Comparison of ENCODE assay signal across 11 mouse cellular contexts in genomic region chr9:118622376-118623166, GRCm38 (mm10). TPM values are rescaled to one million over a fixed set of nuclear protein-coding genes. Genes with fewer than 3 reads are reported as not detected.
DNase-seq lines count a peak whose midpoint lies in the region; ATAC-seq lines count a peak whose summit lies in the region.
"Had no signal": no experiment of that assay in that cellular context is flagged by ENCODE, and none has a peak within 500 bp of the region (broad histone marks: within the 10 kb centered on the region; RNA-seq: fewer than 3 reads in every experiment).

No protein-coding gene starts in this region.

- no peak overlapping the region for H3K4me3 ChIP-seq in kidney, embryonic 14.5 days (ENCODE audit: low read length)
- no peak overlapping the region for H3K4me3 ChIP-seq in forebrain, embryonic 14.5 days (ENCODE audit: low read depth, low read length)
- H3K4me3 ChIP-seq: embryonic facial prominence, embryonic 15.5 days; hindbrain, embryonic 15.5 days had no signal

- no peak overlapping the region for H3K27ac ChIP-seq in kidney, embryonic 14.5 days (ENCODE audit: low read depth, low read length)
- H3K27ac ChIP-seq in forebrain, embryonic 14.5 days (ENCODE audit: low read depth, low read length) = no peak overlapping the region
- H3K27ac ChIP-seq: embryonic facial prominence, embryonic 15.5 days; hindbrain, embryonic 15.5 days; liver, embryonic 14.5 days had no signal

- no peaks in the 10 kb centered on the region for H3K9me3 ChIP-seq in kidney, embryonic 14.5 days (ENCODE audit: control insufficient read depth, low read length)
- no peaks in the 10 kb centered on the region for H3K9me3 ChIP-seq in forebrain, embryonic 14.5 days (replicated peaks; ENCODE audit: control insufficient read depth, low read length)
- H3K9me3 ChIP-seq: embryonic facial prominence, embryonic 15.5 days; hindbrain, embryonic 15.5 days had no signal

- ATAC-seq in kidney, embryonic 14.5 days (ENCODE audit: low FRiP score, low TSS enrichment) = no peak
- ATAC-seq in megakaryocyte progenitor cell, adult 5-6 weeks (replicated peaks; ENCODE audit: poor library complexity) = no peak
- no peak for ATAC-seq in forebrain, embryonic 14.5 days

- peaks cover 5% of the 10 kb centered on the region; the same call in 1 of the 2 replicates for H3K36me3 ChIP-seq in kidney, embryonic 14.5 days (ENCODE audit: control insufficient read depth, insufficient read depth, low read length)
- no peaks in the 10 kb centered on the region for H3K36me3 ChIP-seq in forebrain, embryonic 14.5 days (ENCODE audit: control insufficient read depth, insufficient read depth, low read length)
- H3K36me3 ChIP-seq: hindbrain, embryonic 15.5 days had no signal

- no peaks in the 10 kb centered on the region for H3K27me3 ChIP-seq in kidney, embryonic 14.5 days (ENCODE audit: control insufficient read depth, insufficient read depth, low read length)
- H3K27me3 ChIP-seq in forebrain, embryonic 14.5 days (replicated peaks; ENCODE audit: control insufficient read depth, insufficient read depth, low read length) = no peaks in the 10 kb centered on the region
- H3K27me3 ChIP-seq: embryonic facial prominence, embryonic 15.5 days; hindbrain, embryonic 15.5 days had no signal

- 80% methylated on average over 18 of the region's 18 CpGs for WGBS in kidney, embryonic 14.5 days
- 86% methylated on average over 18 of the region's 18 CpGs for WGBS in forebrain, embryonic 14.5 days

- peaks cover 32% of the 10 kb centered on the region for H3K4me1 ChIP-seq in kidney, embryonic 14.5 days (ENCODE audit: control insufficient read depth, insufficient read depth, low read length)
- peaks cover 8% of the 10 kb centered on the region for H3K4me1 ChIP-seq in forebrain, embryonic 14.5 days (ENCODE audit: control insufficient read depth, insufficient read depth, low read length)
- H3K4me1 ChIP-seq: hindbrain, embryonic 15.5 days had no signal

- H3K9ac ChIP-seq in kidney, embryonic 14.5 days (ENCODE audit: low read depth, low read length) = no peak overlapping the region
- no peak overlapping the region for H3K9ac ChIP-seq in forebrain, embryonic 14.5 days (ENCODE audit: low read length)
- H3K9ac ChIP-seq: embryonic facial prominence, embryonic 15.5 days; hindbrain, embryonic 15.5 days; liver, embryonic 14.5 days had no signal

- DNase-seq in kidney, adult 18-20 months = peak; percentile 75
- DNase-seq in adrenal gland, postnatal 14 days = peak; percentile 91
- DNase-seq in heart, postnatal 4 days = peak; percentile 63
- peak; percentile 88 for DNase-seq in lung, postnatal 10 days
- no peak for DNase-seq in spleen, adult 18-20 months
- no peak for DNase-seq in forebrain, embryonic 14.5 days (ENCODE audit: low spot score)

- H3K4me2 ChIP-seq in kidney, embryonic 14.5 days (replicated peaks; ENCODE audit: low read depth, low read length) = no peak overlapping the region
- no peak overlapping the region for H3K4me2 ChIP-seq in forebrain, embryonic 14.5 days (ENCODE audit: low read length)
- H3K4me2 ChIP-seq: embryonic facial prominence, embryonic 15.5 days; hindbrain, embryonic 15.5 days had no signal

RNA-seq across cellular contexts. Expression of gene Itga9, which starts 16.1 kb away (rescaled TPM):
- 16.6 and 31.9 TPM in 2 replicates for polyA plus RNA-seq in kidney, embryonic 14.5 days (2014; fragmentation: Nextera tagmentation; extraction: Ambion mirVana)
- 41.5 and 44.2 TPM in 2 replicates for total RNA-seq in adrenal gland, postnatal 14 days (2021)
- 100 to 1,000 TPM in 1 of 2 experiments, 10 to 100 TPM in 1; 99.6 to 116 TPM for total RNA-seq in heart, postnatal 4 days (2021)
- 0.32 and 0.66 TPM in 2 replicates for total RNA-seq in megakaryocyte progenitor cell, adult 5-6 weeks (2015)
- 0.08 and 0.71 TPM in 2 replicates for total RNA-seq in megakaryocyte progenitor cell, adult 5-6 weeks (2017)
- 0.85 and 0.88 TPM in 2 replicates for polyA plus RNA-seq in forebrain, embryonic 14.5 days (2014; fragmentation: Nextera tagmentation; extraction: Ambion mirVana)

Comparison
In these comparisons a context has a peak if more than half of its experiments do, and no peak if none do; other contexts are left out.
1. DNase-seq: peak in kidney, adult 18-20 months (single experiment), adrenal gland, postnatal 14 days (single experiment), heart, postnatal 4 days (single experiment) and lung, postnatal 10 days (single experiment); none in spleen, adult 18-20 months (0 of 2) and forebrain, embryonic 14.5 days (single experiment).
2. RNA of gene Itga9, which starts 16.1 kb away (total RNA-seq): 99.6 to 116 TPM in heart, postnatal 4 days and 41.5 to 44.2 TPM in adrenal gland, postnatal 14 days; 0.08 to 0.71 TPM in megakaryocyte progenitor cell, adult 5-6 weeks; every median in the first group is over 10 times any median in the second.